Mouse (Mus musculus) MN1 (cell line): ENCODE measurements around the gene Timm22.

Experiments
- DNase-seq: peaks from one replicate; pipeline ENCODE4 v3.0.0-alpha.2; 2016; ENCODE audit warnings: low spot score

The Timm22 gene

GRCm38 (mm10) chr11:76436009-76436408 lies 29.3 kb downstream of the Timm22 start:
- peak; percentile 36 for DNase-seq

- DNase-seq: no peak
Measured at GRCm38 (mm10) chr11:76436864-76437437, 30.2 kb downstream of the Timm22 start.

- no peak for DNase-seq
Measured at GRCm38 (mm10) chr11:76439666-76440065, 32.9 kb downstream of the Timm22 start.

GRCm38 (mm10) chr11:76445459-76445858 lies 38.7 kb downstream of the Timm22 start:
- no peak for DNase-seq

GRCm38 (mm10) chr11:76446251-76446650 lies 39.5 kb downstream of the Timm22 start:
- DNase-seq: no peak

- peak; percentile 86 for DNase-seq
Measured at GRCm38 (mm10) chr11:76449520-76450201, 42.9 kb downstream of the Timm22 start.

- peak; percentile 69 for DNase-seq
Measured at GRCm38 (mm10) chr11:76450202-76450561, 43.4 kb downstream of the Timm22 start.

- peak; percentile 81 for DNase-seq
Measured at GRCm38 (mm10) chr11:76454492-76454891, 47.7 kb downstream of the Timm22 start.

- peak; percentile 84 for DNase-seq
Measured at GRCm38 (mm10) chr11:76456233-76456632, 49.5 kb downstream of the Timm22 start.

GRCm38 (mm10) chr11:76456897-76457296 lies 50.1 kb downstream of the Timm22 start:
- no peak for DNase-seq

GRCm38 (mm10) chr11:76458730-76459129 lies 52.0 kb downstream of the Timm22 start:
- no peak for DNase-seq

- no peak for DNase-seq
Measured at GRCm38 (mm10) chr11:76459489-76459888, 52.7 kb downstream of the Timm22 start.

GRCm38 (mm10) chr11:76461201-76461600 lies 54.4 kb downstream of the Timm22 start:
- no peak for DNase-seq

- no peak for DNase-seq
Measured at GRCm38 (mm10) chr11:76461696-76462095, 54.9 kb downstream of the Timm22 start.

GRCm38 (mm10) chr11:76465879-76466278 lies 59.1 kb downstream of the Timm22 start:
- DNase-seq: no peak
